In the genomic region with DNA sequence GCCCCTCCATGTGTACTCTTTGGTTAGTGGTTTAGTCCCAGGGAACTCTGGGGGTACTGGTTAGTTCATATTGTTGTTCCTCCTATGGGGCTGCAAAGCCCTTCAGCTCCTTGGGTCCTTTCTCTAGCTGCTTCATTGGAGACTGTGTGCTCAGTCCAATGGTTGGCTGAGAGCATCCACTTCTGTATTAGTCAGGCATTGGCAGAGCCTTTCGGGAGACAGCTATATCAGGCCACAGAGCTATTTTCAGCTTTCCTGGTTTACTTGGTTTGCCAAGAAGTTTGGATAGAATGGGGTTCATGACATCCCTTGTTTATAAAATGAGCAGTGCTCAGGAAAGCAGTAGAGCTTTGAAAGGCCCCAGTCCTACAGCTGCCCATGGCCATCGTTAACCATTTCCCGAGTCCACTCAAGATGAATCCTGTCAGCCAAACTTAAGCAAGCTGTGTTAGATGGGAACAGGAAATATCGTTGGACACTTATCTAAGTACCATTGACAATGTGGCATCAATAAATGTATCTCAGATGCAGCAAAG, we compare ENCODE assay signal across 19 mouse cellular contexts.
DNase-seq lines count a peak whose midpoint lies in the region; ATAC-seq and TF ChIP-seq lines count a peak whose summit lies in the region.
"Had no signal": no experiment of that assay in that cellular context is flagged by ENCODE, and none has a peak within 500 bp of the region (broad histone marks: within the 10 kb centered on the region; RNA-seq: fewer than 3 reads in every experiment).

No protein-coding gene starts in this region.

- no peak for TF ChIP-seq POLR2A in liver, adult 2 months (IDR thresholded peaks at IDR 0.05; ENCODE audit: extremely low read depth, insufficient read depth, low read length)

- no peaks in the 10 kb centered on the region for H3K79me2 ChIP-seq in liver, adult 2 months (ENCODE audit: control insufficient read depth, insufficient read depth, low read length)

- no peak overlapping the region for H3K4me3 ChIP-seq in liver, adult 2 months (ENCODE audit: insufficient read depth, low read depth, low read length)
- H3K4me3 ChIP-seq in intestine, embryonic 16.5 days (ENCODE audit: low read length) = no peak overlapping the region
- no peak overlapping the region for H3K4me3 ChIP-seq in midbrain, embryonic 16.5 days (ENCODE audit: low read depth, low read length)
- H3K4me3 ChIP-seq: embryonic facial prominence, embryonic 10.5 days; forebrain, embryonic 10.5 days; heart, embryonic 10.5 days; hindbrain, embryonic 12.5 days had no signal

- H3K36me3 ChIP-seq in liver, adult 2 months (ENCODE audit: control insufficient read depth, insufficient read depth, low read length) = no peaks in the 10 kb centered on the region
- no peaks in the 10 kb centered on the region for H3K36me3 ChIP-seq in intestine, embryonic 16.5 days (ENCODE audit: control insufficient read depth, insufficient read depth, low read length)
- no peaks in the 10 kb centered on the region for H3K36me3 ChIP-seq in midbrain, embryonic 16.5 days (ENCODE audit: control insufficient read depth, insufficient read depth, low read length)
- H3K36me3 ChIP-seq: embryonic facial prominence, embryonic 10.5 days; forebrain, embryonic 10.5 days; heart, embryonic 10.5 days; hindbrain, embryonic 12.5 days had no signal

- TF ChIP-seq CTCF in liver, adult 2 months (IDR thresholded peaks at IDR 0.05; ENCODE audit: low read depth, low read length) = no peak

- peak; percentile 48 for ATAC-seq in intestine, embryonic 16.5 days
- ATAC-seq in midbrain, embryonic 16.5 days = no peak
- ATAC-seq: forebrain, embryonic 14.5 days; hindbrain, embryonic 16.5 days had no signal

- H3K27ac ChIP-seq in liver, adult 2 months (replicated peaks; ENCODE audit: insufficient read depth, low read depth, low read length) = peak overlapping the region; percentile 51
- no peak overlapping the region for H3K27ac ChIP-seq in intestine, embryonic 16.5 days (ENCODE audit: low read length)
- H3K27ac ChIP-seq in midbrain, embryonic 16.5 days (ENCODE audit: low read length) = no peak overlapping the region
- H3K27ac ChIP-seq: embryonic facial prominence, embryonic 10.5 days; forebrain, embryonic 10.5 days; heart, embryonic 10.5 days; hindbrain, embryonic 12.5 days had no signal

- DNase-seq in liver, adult 2 months (ENCODE audit: extremely low read depth, low read depth, low spot score) = peak; percentile 47
- DNase-seq in liver = no peak
- DNase-seq in Muller cell, postnatal 12 days (ENCODE audit: inconsistent ontology term) = peak; percentile 35
- DNase-seq in lung, postnatal 25 days (ENCODE audit: low spot score) = peak; percentile 5
- no peak for DNase-seq in gastrocnemius, postnatal 25 days
- DNase-seq: adrenal gland, adult 8-10 months; adrenal gland, postnatal 36 days; cerebellum, adult 2 months; cerebellum, postnatal 10 days; heart, postnatal 10 days; heart, postnatal 4 days had no signal

- WGBS in liver, adult 2 months = 82% methylated on average over 4 of the region's 4 CpGs
- WGBS in intestine, embryonic 16.5 days = 49% methylated on average over 4 of the region's 4 CpGs
- 90% methylated on average over 4 of the region's 4 CpGs for WGBS in midbrain, embryonic 16.5 days

- no peak overlapping the region for H3K9ac ChIP-seq in liver, adult 2 months (ENCODE audit: low read depth, low read length)
- H3K9ac ChIP-seq in intestine, embryonic 16.5 days (ENCODE audit: low read depth, low read length) = no peak overlapping the region
- H3K9ac ChIP-seq in midbrain, embryonic 16.5 days (ENCODE audit: low read depth, low read length) = no peak overlapping the region
- H3K9ac ChIP-seq: hindbrain, embryonic 12.5 days had no signal

- no peak overlapping the region for H3K4me2 ChIP-seq in intestine, embryonic 16.5 days (ENCODE audit: low read depth, low read length)
- H3K4me2 ChIP-seq in midbrain, embryonic 16.5 days (ENCODE audit: low read length) = no peak overlapping the region
- H3K4me2 ChIP-seq: hindbrain, embryonic 12.5 days had no signal

- no peaks in the 10 kb centered on the region for H3K9me3 ChIP-seq in intestine, embryonic 16.5 days (ENCODE audit: control insufficient read depth, low read length)
- no peaks in the 10 kb centered on the region for H3K9me3 ChIP-seq in midbrain, embryonic 16.5 days (replicated peaks; ENCODE audit: control insufficient read depth, low read length, poor library complexity, severe bottlenecking)
- H3K9me3 ChIP-seq: embryonic facial prominence, embryonic 10.5 days; forebrain, embryonic 10.5 days; heart, embryonic 10.5 days; hindbrain, embryonic 12.5 days had no signal

- no peaks in the 10 kb centered on the region for H3K4me1 ChIP-seq in liver, adult 2 months (ENCODE audit: control insufficient read depth, insufficient read depth, low read length)
- H3K4me1 ChIP-seq in intestine, embryonic 16.5 days (ENCODE audit: control insufficient read depth, insufficient read depth, low read length) = no peaks in the 10 kb centered on the region
- H3K4me1 ChIP-seq in midbrain, embryonic 16.5 days (ENCODE audit: control insufficient read depth, insufficient read depth, low read length) = no peaks in the 10 kb centered on the region
- H3K4me1 ChIP-seq: forebrain, embryonic 10.5 days; heart, embryonic 10.5 days; hindbrain, embryonic 12.5 days had no signal

- no peaks in the 10 kb centered on the region for H3K27me3 ChIP-seq in liver, adult 2 months (ENCODE audit: control insufficient read depth, insufficient read depth, low read length)
- H3K27me3 ChIP-seq in intestine, embryonic 16.5 days (replicated peaks; ENCODE audit: control insufficient read depth, insufficient read depth, low read length) = no peaks in the 10 kb centered on the region
- H3K27me3 ChIP-seq in midbrain, embryonic 16.5 days (ENCODE audit: control insufficient read depth, insufficient read depth, low read depth, low read length) = no peaks in the 10 kb centered on the region
- H3K27me3 ChIP-seq: hindbrain, embryonic 12.5 days had no signal

Comparison
In these comparisons a context has a peak if more than half of its experiments do, and no peak if none do; other contexts are left out.
1. DNase-seq: peak in liver, adult 2 months (single experiment), Muller cell, postnatal 12 days (single experiment) and lung, postnatal 25 days (single experiment); none in liver (single experiment) and gastrocnemius, postnatal 25 days (single experiment).